ENCODE assay signal across 26 mouse cellular contexts in the genomic region with DNA sequence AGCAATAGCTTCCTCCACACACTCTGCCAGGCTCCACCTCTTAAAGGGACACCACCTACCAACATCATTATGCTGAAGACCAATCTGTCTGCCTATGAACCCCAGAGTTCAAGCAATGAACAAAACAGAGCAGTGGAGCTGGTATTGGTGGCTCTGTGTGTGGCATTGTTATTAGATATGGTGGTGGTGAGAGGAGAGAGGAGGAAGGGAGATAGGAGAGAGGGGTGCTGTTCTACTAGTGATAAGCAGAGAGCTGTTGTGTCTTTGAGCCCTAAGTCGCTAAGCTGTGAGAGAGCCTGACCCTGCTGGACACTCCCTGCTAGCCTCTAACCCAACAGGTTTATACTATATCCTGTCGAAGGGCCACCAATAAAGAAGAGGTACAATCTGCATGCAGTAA. TPM values are rescaled to one million over a fixed set of nuclear protein-coding genes. Genes with fewer than 3 reads are reported as not detected.
A peak's percentile ranks its signal among the peaks of the same experiment; 100 is the strongest.
DNase-seq lines count a peak whose midpoint lies in the region; ATAC-seq and TF ChIP-seq lines count a peak whose summit lies in the region.
"Had no signal": no experiment of that assay in that cellular context is flagged by ENCODE, and none has a peak within 500 bp of the region (broad histone marks: within the 10 kb centered on the region; RNA-seq: fewer than 3 reads in every experiment).

No protein-coding gene starts in this region.

- no peak overlapping the region for H3K4me3 ChIP-seq in CH12.LX (replicated peaks in 1 of 3; ENCODE audit: low read depth in 2 of 3, low read length in 2 of 3, poor library complexity in 1 of 3)
- no peak overlapping the region for H3K4me3 ChIP-seq in liver, embryonic 16.5 days (ENCODE audit: low read depth, low read length)
- no peak overlapping the region for H3K4me3 ChIP-seq in hindbrain, embryonic 13.5 days
- H3K4me3 ChIP-seq: embryonic facial prominence, embryonic 12.5 days; embryonic facial prominence, embryonic 15.5 days; gastrocnemius, adult 2 months; hindbrain, embryonic 12.5 days had no signal

- in situ Hi-C loops in CH12.LX (cut with MboI; ENCODE audit: low pct_ligation_motif_present, low pct_unique_long_range_greater_than_20kb, low sequenced_read_pairs): no loop called here

- peaks cover 0 to 6% of the 10 kb centered on the region in 2 experiments; a peak in 1 of 4 replicates for H3K4me1 ChIP-seq in CH12.LX (ENCODE audit: control insufficient read depth in 1 of 2, insufficient read depth in 2 of 2)
- H3K4me1 ChIP-seq in liver, embryonic 16.5 days (ENCODE audit: control insufficient read depth, low read depth, low read length): no peaks in the 10 kb centered on the region; the same call in 1 of the 2 replicates
- peaks cover 16% of the 10 kb centered on the region for H3K4me1 ChIP-seq in hindbrain, embryonic 13.5 days (replicated peaks)
- H3K4me1 ChIP-seq: embryonic facial prominence, embryonic 15.5 days had no signal

- H3K36me3 ChIP-seq in CH12.LX (replicated peaks in 1 of 2; ENCODE audit: control insufficient read depth in 1 of 2, insufficient read depth in 1 of 2, low read length in 1 of 2): no peaks in the 10 kb centered on the region
- no peaks in the 10 kb centered on the region for H3K36me3 ChIP-seq in liver, embryonic 16.5 days (ENCODE audit: control insufficient read depth, insufficient read depth)
- no peaks in the 10 kb centered on the region for H3K36me3 ChIP-seq in hindbrain, embryonic 13.5 days
- H3K36me3 ChIP-seq: embryonic facial prominence, embryonic 12.5 days; embryonic facial prominence, embryonic 15.5 days; hindbrain, embryonic 12.5 days had no signal

- TF ChIP-seq RAD21 in CH12.LX (IDR thresholded peaks at IDR 0.05; ENCODE audit: low read depth, low read length): no peak

- H3K4me2 ChIP-seq in CH12.LX (ENCODE audit: insufficient read depth, low read depth, poor library complexity, severe bottlenecking): no peak overlapping the region
- H3K4me2 ChIP-seq in liver, embryonic 16.5 days (ENCODE audit: low read depth, low read length): no peak overlapping the region
- H3K4me2 ChIP-seq in hindbrain, embryonic 13.5 days: no peak overlapping the region
- H3K4me2 ChIP-seq: embryonic facial prominence, embryonic 12.5 days; embryonic facial prominence, embryonic 15.5 days; heart, embryonic 11.5 days; hindbrain, embryonic 12.5 days had no signal

- dilution Hi-C loops in CH12.LX (cut with MboI; ENCODE audit: extremely low pct_ligation_motif_present, extremely low pct_unique_long_range_greater_than_20kb, low sequenced_read_pairs): no loop called here

- no peaks in the 10 kb centered on the region for H3K27me3 ChIP-seq in CH12.LX (replicated peaks)
- H3K27me3 ChIP-seq in liver, embryonic 16.5 days (ENCODE audit: control insufficient read depth, insufficient read depth, low read depth, low read length): no peaks in the 10 kb centered on the region
- H3K27me3 ChIP-seq in hindbrain, embryonic 13.5 days: no peaks in the 10 kb centered on the region
- H3K27me3 ChIP-seq: embryonic facial prominence, embryonic 12.5 days; embryonic facial prominence, embryonic 15.5 days; hindbrain, embryonic 12.5 days; Patski had no signal

- peak; percentile 39; the same call in 1 of the 2 replicates for ATAC-seq in liver, embryonic 16.5 days (ENCODE audit: low read depth)
- ATAC-seq in hindbrain, embryonic 13.5 days (ENCODE audit: low FRiP score): no peak
- ATAC-seq: CD4-positive, CD25-positive, alpha-beta regulatory T cell, adult 4 months; forebrain, embryonic 14.5 days; forebrain, postnatal 0 days; hindbrain, embryonic 16.5 days; Patski had no signal

- peak; percentile 8 for DNase-seq in CH12.LX (ENCODE audit: extremely low read depth)
- peak; percentile 4 for DNase-seq in c-Kit-positive CD71-positive TER-119-negative erythroid progenitor cells, embryonic 14.5 days (ENCODE audit: low read depth)
- DNase-seq in right cerebral cortex, postnatal 25 days: no peak
- no peak for DNase-seq in kidney, adult 9 months
- DNase-seq: adrenal gland, postnatal 10 days; adrenal gland, postnatal 36 days; cerebellum, adult 11 months; cerebellum, adult 2 months; cerebellum, adult 9-11 months; cerebellum, postnatal 25 days; forebrain, postnatal 0 days; gastrocnemius, adult 2 months; gastrocnemius, postnatal 14 days; heart, adult 11 months had no signal

- no peak for TF ChIP-seq POLR2A in CH12.LX (IDR thresholded peaks at IDR 0.05; ENCODE audit: low read depth, low read length)

- no peak for TF ChIP-seq CTCF in CH12.LX (conservative IDR thresholded peaks at IDR 0.05 in 1 of 2, IDR thresholded peaks at IDR 0.05 in 1 of 2; ENCODE audit: low read depth in 2 of 2, low read length in 2 of 2)

- no peaks in the 10 kb centered on the region for H3K9me3 ChIP-seq in CH12.LX (replicated peaks; ENCODE audit: low read length)
- H3K9me3 ChIP-seq in liver, embryonic 16.5 days (replicated peaks; ENCODE audit: control insufficient read depth, low read length): no peaks in the 10 kb centered on the region
- no peaks in the 10 kb centered on the region for H3K9me3 ChIP-seq in hindbrain, embryonic 13.5 days
- H3K9me3 ChIP-seq: embryonic facial prominence, embryonic 12.5 days; embryonic facial prominence, embryonic 15.5 days; hindbrain, embryonic 12.5 days had no signal

- H3K79me2 ChIP-seq in CH12.LX (replicated peaks; ENCODE audit: control insufficient read depth, extremely low read depth, insufficient read depth, poor library complexity, severe bottlenecking): no peaks in the 10 kb centered on the region

- no peak overlapping the region for H3K27ac ChIP-seq in CH12.LX (ENCODE audit: insufficient read depth, low read depth)
- no peak overlapping the region for H3K27ac ChIP-seq in liver, embryonic 16.5 days (ENCODE audit: low read length)
- H3K27ac ChIP-seq in hindbrain, embryonic 13.5 days: no peak overlapping the region
- H3K27ac ChIP-seq: embryonic facial prominence, embryonic 12.5 days; embryonic facial prominence, embryonic 15.5 days; gastrocnemius, adult 2 months; hindbrain, embryonic 12.5 days had no signal

- WGBS in liver, embryonic 16.5 days (ENCODE audit: insufficient replicate concordance): 31% methylated on average over 2 of the region's 2 CpGs
- 91% methylated on average over 2 of the region's 2 CpGs for WGBS in hindbrain, embryonic 13.5 days

- no peak for TF ChIP-seq EP300 in CH12.LX (IDR thresholded peaks at IDR 0.05; ENCODE audit: low read length)

- H3K9ac ChIP-seq in CH12.LX (ENCODE audit: insufficient read depth, low read depth): no peak overlapping the region
- H3K9ac ChIP-seq in liver, embryonic 16.5 days (ENCODE audit: low read depth, low read length): no peak overlapping the region
- H3K9ac ChIP-seq in hindbrain, embryonic 13.5 days: no peak overlapping the region
- H3K9ac ChIP-seq: embryonic facial prominence, embryonic 12.5 days; embryonic facial prominence, embryonic 15.5 days; forebrain, postnatal 0 days; hindbrain, embryonic 12.5 days had no signal

TF ChIP-seq in CH12.LX, 34 proteins besides CTCF, POLR2A, EP300 and RAD21:
- TF ChIP-seq MAZ (IDR thresholded peaks at IDR 0.05; ENCODE audit: low read depth, low read length) (no peak), MYC (IDR thresholded peaks at IDR 0.05; ENCODE audit: low read depth, low read length) (no peak), PAX5 (IDR thresholded peaks at IDR 0.05; ENCODE audit: low read length) (no peak), MXI1 (IDR thresholded peaks at IDR 0.05; ENCODE audit: low read depth, low read length) (no peak), SIN3A (IDR thresholded peaks at IDR 0.05; ENCODE audit: low read length) (no peak), JUN (IDR thresholded peaks at IDR 0.05; ENCODE audit: insufficient read depth, low read depth, low read length) (no peak), IRF4 (IDR thresholded peaks at IDR 0.05; ENCODE audit: low read depth, low read length) (no peak), E2F4 (IDR thresholded peaks at IDR 0.05; ENCODE audit: insufficient replicate concordance, low read depth, low read length) (no peak), MAFK (IDR thresholded peaks at IDR 0.05; ENCODE audit: insufficient replicate concordance, low read length) (no peak), TBP (conservative IDR thresholded peaks at IDR 0.05; ENCODE audit: low read depth, low read length) (no peak), MAX (IDR thresholded peaks at IDR 0.05; ENCODE audit: low read length) (no peak), BHLHE40 (IDR thresholded peaks at IDR 0.05; ENCODE audit: low read depth, low read length) (no peak), ZC3H11A (IDR thresholded peaks at IDR 0.05; ENCODE audit: low read depth, low read length) (no peak), JUND (conservative IDR thresholded peaks at IDR 0.05; ENCODE audit: low read depth, low read length) (no peak), CHD2 (IDR thresholded peaks at IDR 0.05; ENCODE audit: low read length) (no peak), NRF1 (IDR thresholded peaks at IDR 0.05; ENCODE audit: low read depth, low read length) (no peak), USF2 (conservative IDR thresholded peaks at IDR 0.05; ENCODE audit: low read depth, low read length) (no peak), UBTF (IDR thresholded peaks at IDR 0.05; ENCODE audit: low read depth, low read length) (no peak), MEF2A (IDR thresholded peaks at IDR 0.05; ENCODE audit: borderline replicate concordance, low read depth, low read length) (no peak), SMC3 (IDR thresholded peaks at IDR 0.05; ENCODE audit: low read depth, low read length) (no peak)

RNA-seq across cellular contexts. Expression of a gene that starts 45.9 kb away (rescaled TPM):
- total RNA-seq in CH12.LX (2012; rRNA removed): 5.6 and 9.8 TPM in 2 replicates
- total RNA-seq in CH12.LX (2014; rRNA removed): 9.5 and 9.6 TPM in 2 replicates
- 13.2 and 17.3 TPM in 2 replicates for polyA plus RNA-seq in CH12.LX (2012; ENCODE audit: insufficient read length, low read depth)
- 0.11 and 0.13 TPM in 2 replicates for polyA plus RNA-seq in liver, embryonic 16.5 days (2015; fragmentation: Nextera tagmentation; extraction: Ambion mirVana)
- 0.18 and 0.71 TPM in 2 replicates for polyA plus RNA-seq in hindbrain, embryonic 13.5 days (2015; fragmentation: Nextera tagmentation; extraction: Ambion mirVana)
- total RNA-seq: common myeloid progenitor, adult 5-6 weeks; hematopoietic stem cell, adult 5-6 weeks had no signal

Comparison
In these comparisons a context has a peak if more than half of its experiments do, and no peak if none do; other contexts are left out.
1. DNase-seq: peak in CH12.LX (single experiment) and c-Kit-positive CD71-positive TER-119-negative erythroid progenitor cells, embryonic 14.5 days (single experiment); none in right cerebral cortex, postnatal 25 days (single experiment) and kidney, adult 9 months (single experiment).